ENCODE assay signal across 16 mouse cellular contexts in the genomic region with DNA sequence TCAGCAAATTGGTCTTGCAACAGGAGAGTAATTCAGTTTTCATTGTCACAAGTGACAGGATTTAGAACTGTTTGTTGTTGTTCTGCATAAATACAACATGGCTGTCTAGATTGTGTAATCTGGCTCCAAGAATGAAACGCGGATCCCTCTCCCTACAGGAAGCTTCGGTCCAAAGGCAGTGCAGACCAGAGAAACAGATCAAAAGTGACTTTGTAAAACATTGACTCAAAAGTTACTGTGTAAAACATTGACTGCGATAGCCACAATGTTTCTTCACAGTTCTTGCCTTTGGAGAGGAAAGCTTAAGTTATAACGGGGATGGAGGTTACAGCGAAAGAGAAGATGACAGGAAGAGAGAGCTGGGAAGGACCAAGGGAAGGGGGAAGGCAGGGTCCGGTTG.
"Had no signal": no experiment of that assay in that cellular context is flagged by ENCODE, and none has a peak within 500 bp of the region (broad histone marks: within the 10 kb centered on the region; RNA-seq: fewer than 3 reads in every experiment).

No protein-coding gene starts in this region.

- H3K27ac ChIP-seq: midbrain, embryonic 12.5 days; neural tube, embryonic 13.5 days; neural tube, embryonic 15.5 days; stomach, embryonic 15.5 days; stomach, postnatal 0 days had no signal

- H3K9ac ChIP-seq: lung, embryonic 14.5 days; midbrain, embryonic 12.5 days; neural tube, embryonic 13.5 days; neural tube, embryonic 15.5 days; stomach, embryonic 15.5 days had no signal

- ATAC-seq: midbrain, embryonic 16.5 days had no signal

- H3K27me3 ChIP-seq: neural tube, embryonic 13.5 days; neural tube, embryonic 15.5 days; stomach, embryonic 15.5 days had no signal

- H3K4me2 ChIP-seq: lung, embryonic 14.5 days; midbrain, embryonic 12.5 days; neural tube, embryonic 13.5 days; neural tube, embryonic 15.5 days; stomach, embryonic 15.5 days had no signal

- H3K9me3 ChIP-seq: midbrain, embryonic 12.5 days; neural tube, embryonic 13.5 days; neural tube, embryonic 15.5 days; stomach, embryonic 15.5 days had no signal

- H3K4me3 ChIP-seq: midbrain, embryonic 12.5 days; myocyte; neural tube, embryonic 13.5 days; neural tube, embryonic 15.5 days; stomach, embryonic 15.5 days had no signal

- DNase-seq: lung, adult 18-20 months; lung, embryonic 14.5 days; lung, postnatal 10 days; lung, postnatal 4 days; midbrain, embryonic 14.5 days; right cerebral cortex, postnatal 14 days; thymus, adult 2 months; thymus, postnatal 25 days; thymus, postnatal 4 days had no signal

- H3K36me3 ChIP-seq: midbrain, embryonic 12.5 days; neural tube, embryonic 13.5 days; neural tube, embryonic 15.5 days; stomach, embryonic 15.5 days had no signal
